Mouse (Mus musculus) olfactory bulb, adult 2 months (tissue): ENCODE data around the gene Atp10b.

Source experiments
- CTCF ChIP-seq: fragments of 200-500 bp; IDR thresholded peaks from 2 replicates; pipeline ENCODE4 v1.5.1; 2012; ENCODE audit warnings: low read depth, mild to moderate bottlenecking, low read length, moderate library complexity; ENCODE audit not compliant: insufficient read depth
- POLR2A ChIP-seq: fragments of 200-500 bp; IDR thresholded peaks from 2 replicates; pipeline ENCODE4 v1.6.1; 2012; ENCODE audit warnings: mild to moderate bottlenecking, low read depth, low read length, moderate library complexity; ENCODE audit not compliant: insufficient read depth

- no peak for TF ChIP-seq CTCF
- no peak for TF ChIP-seq POLR2A
These were observed 90.1 kb downstream of the Atp10b start for GRCm38 (mm10) chr11:43239804-43240203.
